Mouse (Mus musculus) gastrocnemius, postnatal 4 days (tissue): ENCODE results near the gene Ryr2. TPM values are rescaled to one million over a fixed set of nuclear protein-coding genes. Genes with fewer than 3 reads are reported as not detected.

Source experiments
- DNase-seq, 2 experiments: peaks; one replicate each; pipeline ENCODE4 v3.0.0; 2021 to 2022; ENCODE audit warnings: low spot score in 2 of 2, mixed read lengths in 2 of 2
- total RNA-seq, 2 experiments: library from RNA; stranded (reverse); gene quantifications; 2 replicates each; pipeline ENCODE4 v1.2.3; 2021

Gene Ryr2
- total RNA-seq, 2 experiments from 2014 or later, result 0.47 to 0.88 TPM

- no peak for DNase-seq
Observed at GRCm38 (mm10) chr13:12039967-12040366, 66.8 kb downstream of the Ryr2 start.

- DNase-seq, result no peak
Observed at GRCm38 (mm10) chr13:12038676-12039075, 68.1 kb downstream of the Ryr2 start.

GRCm38 (mm10) chr13:12037241-12037640 lies 69.5 kb downstream of the Ryr2 start:
- no peak for DNase-seq

- DNase-seq, result no peak
Observed at GRCm38 (mm10) chr13:12036834-12037233, 69.9 kb downstream of the Ryr2 start.

- DNase-seq, result no peak
Observed at GRCm38 (mm10) chr13:12033914-12034313, 72.8 kb downstream of the Ryr2 start.

- DNase-seq, result no peak
Observed at GRCm38 (mm10) chr13:12033272-12033671, 73.5 kb downstream of the Ryr2 start.

- DNase-seq, result no peak
Observed at GRCm38 (mm10) chr13:12029841-12030240, 76.9 kb downstream of the Ryr2 start.

GRCm38 (mm10) chr13:12029326-12029725 lies 77.4 kb downstream of the Ryr2 start:
- no peak for DNase-seq

- no peak for DNase-seq
Observed at GRCm38 (mm10) chr13:12018046-12018445, 88.7 kb downstream of the Ryr2 start.

- DNase-seq, result no peak
Observed at GRCm38 (mm10) chr13:12013986-12014385, 92.8 kb downstream of the Ryr2 start.

GRCm38 (mm10) chr13:12008995-12009689 lies 97.6 kb downstream of the Ryr2 start:
- DNase-seq, result no peak

- no peak for DNase-seq
Observed at GRCm38 (mm10) chr13:12007579-12007978, 99.2 kb downstream of the Ryr2 start.

GRCm38 (mm10) chr13:12001891-12002294 lies 104.9 kb downstream of the Ryr2 start:
- no peak for DNase-seq

GRCm38 (mm10) chr13:11999851-12000250 lies 106.9 kb downstream of the Ryr2 start:
- no peak for DNase-seq

GRCm38 (mm10) chr13:11997366-11997765 lies 109.4 kb downstream of the Ryr2 start:
- no peak for DNase-seq

GRCm38 (mm10) chr13:11987556-11987955 lies 119.2 kb downstream of the Ryr2 start:
- DNase-seq, result no peak

GRCm38 (mm10) chr13:11985056-11985455 lies 121.7 kb downstream of the Ryr2 start:
- no peak for DNase-seq

GRCm38 (mm10) chr13:11978997-11979396 lies 127.7 kb downstream of the Ryr2 start:
- no peak for DNase-seq

GRCm38 (mm10) chr13:11978359-11978758 lies 128.4 kb downstream of the Ryr2 start:
- no peak for DNase-seq

GRCm38 (mm10) chr13:11977606-11978005 lies 129.1 kb downstream of the Ryr2 start:
- no peak for DNase-seq

- no peak for DNase-seq
Observed at GRCm38 (mm10) chr13:11964391-11964790, 142.4 kb downstream of the Ryr2 start.

GRCm38 (mm10) chr13:11959488-11960174 lies 147.1 kb downstream of the Ryr2 start:
- no peak for DNase-seq

GRCm38 (mm10) chr13:11958854-11959253 lies 147.9 kb downstream of the Ryr2 start:
- no peak for DNase-seq
